Mouse (Mus musculus) left cerebral cortex, postnatal 14 days (tissue): ENCODE results near the gene Nfia. TPM values are rescaled to one million over a fixed set of nuclear protein-coding genes. Genes with fewer than 3 reads are reported as not detected.

ENCODE experiments used
- DNase-seq, 2 experiments: peaks; one replicate each; pipeline ENCODE4 v3.0.0; 2021 to 2022; ENCODE audit warnings: low spot score in 2 of 2, mixed read lengths in 1 of 2
- intact Hi-C: fragments of 180-260 bp; cut with DNase I; formaldehyde crosslinking; loops from one replicate; pipeline ENCODE4 v1.15.1; 2025
- total RNA-seq, 2 experiments: library from RNA; stranded (reverse); gene quantifications; 2 replicates each; pipeline ENCODE4 v1.2.3; 2021

Gene Nfia
- total RNA-seq, 2 experiments from 2014 or later: 67.1 to 75.4 TPM

DNA sequence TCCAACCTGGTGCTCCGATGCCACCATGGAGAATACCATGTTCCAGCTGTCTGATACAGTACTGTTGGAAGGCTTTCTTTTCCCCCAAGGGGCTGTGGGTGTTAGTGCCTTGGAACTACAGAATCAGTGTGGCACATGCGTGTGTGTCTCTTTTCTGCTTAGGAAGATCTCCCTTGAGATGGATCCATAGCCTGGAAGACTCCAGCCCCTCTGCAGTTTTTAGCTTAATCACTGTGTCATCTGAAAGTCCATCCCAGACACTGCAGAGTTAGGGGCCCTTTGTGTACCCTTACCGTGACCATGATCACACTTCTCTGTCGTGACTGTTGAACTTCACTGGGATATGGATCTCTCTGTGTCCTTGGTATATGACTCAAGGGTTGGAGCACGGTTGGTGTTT, 142.2 kb downstream of the Nfia start:
- intact Hi-C loops: loop anchor here (5.0 kb wide), 2 partner anchors 37 to 132 kb away; no protein-coding TSS in a partner anchor
- DNase-seq: no peak

DNA sequence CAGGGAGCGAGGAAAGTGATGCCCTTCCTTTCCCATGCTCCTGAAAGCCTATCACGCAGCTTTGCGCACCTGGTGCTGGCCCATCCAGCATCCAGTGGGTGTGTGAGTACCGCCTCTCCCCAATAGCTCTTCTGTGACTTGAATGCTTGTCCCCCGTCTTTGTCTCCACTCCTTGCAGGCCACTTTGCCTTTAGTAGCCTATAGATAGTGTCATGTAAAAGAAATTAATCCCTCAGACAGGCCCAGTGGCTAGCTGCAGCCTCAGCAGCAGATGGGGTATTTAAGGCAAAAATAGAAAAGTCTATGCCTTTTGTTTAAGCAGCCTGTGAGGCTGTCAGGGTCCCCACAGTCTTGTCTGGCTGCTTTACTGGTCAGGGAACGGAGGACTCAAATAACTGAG, 145.0 kb downstream of the Nfia start:
- DNase-seq: no peak
- intact Hi-C loops: no loop called here

DNA sequence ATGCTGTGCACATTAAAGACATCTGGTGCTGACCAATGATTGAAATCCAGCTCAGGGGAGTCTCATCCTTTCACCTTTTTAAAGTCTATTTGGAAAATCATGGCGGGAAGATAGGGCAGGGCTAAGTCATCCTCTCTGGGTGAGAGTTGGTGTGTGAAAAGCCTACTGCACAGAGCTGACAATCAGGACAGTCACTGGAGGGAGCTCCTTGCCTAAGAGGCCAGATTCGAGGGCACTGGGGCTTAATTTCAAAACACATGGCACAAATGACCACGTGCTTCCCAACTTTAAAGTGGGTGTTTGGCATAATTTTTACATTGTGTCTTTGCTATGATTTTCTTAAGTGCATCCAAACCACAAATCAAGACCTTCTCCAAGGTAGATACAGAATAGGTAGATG, 146.1 kb downstream of the Nfia start:
- no peak for DNase-seq
- intact Hi-C loops: no loop called here

DNA sequence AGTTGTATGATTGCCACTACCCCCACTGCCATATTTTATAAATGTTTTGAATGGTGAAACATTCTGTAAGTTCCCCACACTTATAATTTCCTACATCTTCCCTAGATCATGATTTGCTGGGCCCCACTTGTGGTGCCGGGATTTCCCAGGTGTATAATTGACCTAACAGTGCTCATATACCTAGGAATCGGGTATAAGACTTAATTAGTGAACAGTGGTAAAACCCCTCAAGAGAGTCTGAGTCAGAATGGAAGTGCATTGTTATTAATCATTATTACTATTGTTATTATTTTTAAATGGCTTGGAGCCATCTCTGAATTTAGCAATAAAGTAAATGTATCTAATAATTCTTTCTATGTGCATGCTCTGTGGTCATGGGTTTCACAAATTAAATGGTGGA, 147.2 kb downstream of the Nfia start:
- intact Hi-C loops: no loop called here
- DNase-seq: no peak

DNA sequence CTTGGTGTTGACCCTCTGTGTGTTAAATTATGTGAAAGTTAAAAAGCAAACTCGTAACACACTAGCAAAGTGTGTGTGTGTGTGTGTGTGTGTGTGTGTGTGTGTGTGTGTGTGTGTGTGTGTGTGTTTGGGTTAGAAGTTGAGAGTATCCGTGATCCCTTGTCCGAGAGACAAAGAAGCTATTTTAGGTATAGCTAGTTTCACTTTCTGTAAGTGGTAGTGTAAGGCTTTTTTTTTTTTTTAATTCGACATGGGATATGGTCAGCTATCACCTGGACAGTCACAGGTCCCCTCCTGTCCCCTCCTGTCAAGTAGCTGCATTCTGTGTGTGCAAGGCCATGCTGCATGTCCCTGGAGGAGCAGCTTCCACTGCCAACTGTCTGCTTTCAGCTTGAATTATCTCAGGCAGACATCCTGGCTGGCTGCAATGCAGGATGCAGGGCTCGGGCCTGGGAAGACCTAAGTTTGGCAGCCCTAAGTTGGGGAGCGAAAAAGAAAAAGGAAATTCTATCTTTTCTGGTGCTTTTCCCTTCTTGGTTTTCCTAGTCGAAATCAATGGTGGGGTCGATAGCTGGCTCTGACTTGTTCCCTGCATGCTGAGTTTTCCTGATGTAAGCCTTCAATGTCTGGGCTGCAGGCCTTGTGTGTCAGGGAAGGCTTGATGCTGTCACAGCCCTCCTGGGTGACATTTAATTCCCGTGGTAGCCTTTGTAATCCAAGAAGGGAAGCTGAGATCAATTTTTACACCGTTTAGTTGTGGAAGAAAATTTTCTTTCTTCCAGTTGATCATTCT, 147.9 kb downstream of the Nfia start:
- DNase-seq: no peak
- intact Hi-C loops: no loop called here

DNA sequence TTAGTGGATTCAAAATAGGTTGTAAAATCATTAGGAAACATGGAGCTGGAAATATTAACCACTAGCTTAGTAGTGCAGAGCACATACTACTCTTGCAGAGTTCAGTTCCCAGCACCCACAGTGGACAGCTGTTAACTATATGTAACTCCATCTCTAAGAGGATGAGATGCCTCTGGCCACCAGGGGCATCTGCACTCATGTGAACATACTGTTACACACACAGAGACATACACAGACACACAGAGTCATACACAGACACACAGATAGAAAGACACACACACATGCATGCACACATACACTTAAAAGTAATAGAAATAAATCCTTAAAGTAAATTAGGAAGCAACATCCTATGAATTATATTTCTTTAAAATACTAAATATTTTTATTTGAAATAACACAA, 149.1 kb downstream of the Nfia start:
- intact Hi-C loops: no loop called here
- DNase-seq: no peak

DNA sequence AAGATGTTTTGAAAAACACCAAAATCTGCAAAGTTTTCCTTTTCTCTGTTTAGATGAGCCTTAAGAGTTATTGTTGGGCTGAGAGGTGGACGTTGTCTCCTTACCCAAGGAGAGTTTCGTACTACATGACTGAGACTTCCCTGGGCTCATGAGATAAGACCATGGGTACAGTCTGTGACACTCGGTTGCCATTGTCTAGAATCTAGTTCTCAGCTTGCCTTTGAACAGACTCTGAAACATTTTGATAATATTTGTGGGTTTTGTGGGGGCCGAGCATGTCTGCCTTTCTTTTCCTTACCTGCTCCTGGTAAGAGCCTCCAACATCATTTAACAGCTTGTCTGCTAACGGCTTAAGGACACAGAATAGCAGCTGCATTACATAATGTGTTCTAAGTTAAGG, 150.7 kb downstream of the Nfia start:
- no peak for DNase-seq
- intact Hi-C loops: no loop called here

DNA sequence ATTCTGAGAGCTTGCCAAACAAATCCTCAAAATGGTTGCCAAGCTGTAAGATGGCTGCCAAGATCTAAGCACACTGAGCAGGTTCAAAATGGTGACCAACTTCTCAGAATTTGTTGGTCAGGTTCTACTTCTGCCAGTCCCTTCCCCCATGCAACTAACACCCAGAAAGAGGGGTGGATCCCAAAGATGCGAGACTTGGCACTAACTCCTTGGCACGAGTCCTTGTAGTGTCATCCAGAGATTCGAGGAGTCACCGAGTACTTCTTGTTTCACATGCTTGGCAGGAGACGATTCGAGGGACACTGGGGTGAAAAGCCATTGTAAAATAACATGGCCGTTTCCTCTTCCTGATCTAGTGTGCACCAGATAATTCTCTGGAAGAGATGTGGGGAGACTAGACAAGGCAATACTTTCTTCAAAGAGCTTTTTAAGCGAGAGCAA, 151.4 kb downstream of the Nfia start:
- peak in 1 of 2 experiments; percentile 58 for DNase-seq
- intact Hi-C loops: no loop called here

DNA sequence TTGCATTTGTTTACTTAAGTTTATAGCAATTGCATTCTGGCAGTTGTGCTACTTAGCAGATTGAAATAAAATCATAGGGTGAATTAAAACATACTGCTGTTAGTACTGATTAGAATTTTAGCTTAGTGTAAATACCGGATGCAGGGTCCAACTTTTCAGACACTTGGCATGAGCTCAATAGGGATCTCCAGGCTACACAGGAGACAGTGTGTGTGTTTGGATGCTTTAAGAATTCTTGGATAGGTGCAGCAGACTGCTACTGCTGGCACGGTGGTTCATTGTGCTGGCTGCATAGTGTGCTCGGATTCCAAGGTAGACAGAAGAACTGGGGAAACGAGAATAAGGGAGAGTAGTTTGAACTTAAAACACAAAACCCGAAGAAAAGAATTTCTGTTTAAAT, 151.9 kb downstream of the Nfia start:
- DNase-seq: no peak
- intact Hi-C loops: no loop called here

DNA sequence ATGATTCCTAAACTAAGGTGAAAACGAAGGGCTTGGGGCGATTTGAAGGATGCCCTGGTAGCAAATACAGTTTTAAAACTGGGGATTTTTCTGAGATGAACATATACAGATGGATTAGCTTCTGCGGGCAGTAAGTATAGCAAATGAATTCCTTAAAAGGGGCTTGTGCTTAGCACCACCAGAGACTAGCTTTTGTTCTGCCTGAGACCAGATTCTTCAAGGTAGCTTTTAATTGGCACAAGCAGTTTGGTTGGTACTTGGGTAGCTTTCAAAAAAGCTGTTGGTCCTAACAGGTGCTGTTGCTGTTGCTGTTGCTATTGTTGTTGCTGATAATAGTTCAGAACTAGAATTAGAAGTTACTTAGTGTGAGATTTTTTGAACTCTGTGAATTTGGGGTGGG, 152.3 kb downstream of the Nfia start:
- intact Hi-C loops: no loop called here
- no peak for DNase-seq

DNA sequence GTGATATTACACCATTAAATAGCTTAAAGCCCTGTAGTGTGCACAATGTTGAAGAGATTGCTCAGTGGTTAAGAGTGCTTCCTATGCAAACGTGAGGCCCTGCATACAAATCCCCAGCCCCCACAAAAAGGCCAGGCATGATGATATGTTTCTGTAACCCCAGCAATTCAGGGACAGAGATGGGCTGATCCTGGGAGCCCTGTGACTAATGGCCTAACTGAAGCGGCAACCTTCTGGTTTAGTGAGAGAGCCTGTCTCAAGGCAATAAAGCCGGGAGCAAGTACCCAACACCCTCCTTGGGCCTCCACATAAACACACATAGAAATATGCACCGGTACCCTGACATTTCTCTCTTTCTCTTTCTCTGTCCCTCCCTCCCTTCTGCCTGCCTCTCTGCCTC, 153.1 kb downstream of the Nfia start:
- intact Hi-C loops: no loop called here
- no peak for DNase-seq

DNA sequence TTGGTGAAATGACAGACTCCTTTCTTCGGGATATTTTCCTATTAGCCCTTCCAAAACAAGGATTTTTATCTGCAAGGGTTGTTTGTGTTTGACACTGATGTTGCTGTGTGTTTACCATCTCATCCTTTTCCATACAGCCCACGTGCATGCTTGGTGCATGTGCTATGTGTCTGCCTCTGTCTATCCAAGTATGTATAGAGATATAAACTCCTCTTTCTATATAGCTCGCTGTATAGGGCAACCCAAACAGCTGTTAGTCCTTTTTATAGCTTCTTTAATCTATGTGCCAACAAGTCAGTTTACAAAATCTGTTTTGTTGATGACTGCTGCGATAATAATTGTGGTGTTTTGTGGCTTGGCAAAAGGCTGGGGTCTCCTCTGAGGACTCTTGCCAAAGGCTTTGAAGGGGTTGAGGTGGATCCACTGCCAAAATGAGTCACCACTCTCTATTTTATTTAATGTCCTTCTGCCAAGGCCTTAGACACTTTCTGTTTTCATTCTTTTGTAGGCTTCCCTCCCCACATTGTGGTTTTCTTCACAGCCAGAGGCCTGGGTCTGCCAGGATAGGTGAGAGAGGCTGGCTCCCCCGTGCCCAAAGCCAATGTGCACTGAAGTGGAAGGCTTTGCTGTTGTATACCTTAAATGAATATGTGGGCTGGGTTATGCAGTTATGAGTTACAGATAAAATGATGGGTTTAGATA, 154.2 kb downstream of the Nfia start:
- DNase-seq: no peak
- intact Hi-C loops: no loop called here

DNA sequence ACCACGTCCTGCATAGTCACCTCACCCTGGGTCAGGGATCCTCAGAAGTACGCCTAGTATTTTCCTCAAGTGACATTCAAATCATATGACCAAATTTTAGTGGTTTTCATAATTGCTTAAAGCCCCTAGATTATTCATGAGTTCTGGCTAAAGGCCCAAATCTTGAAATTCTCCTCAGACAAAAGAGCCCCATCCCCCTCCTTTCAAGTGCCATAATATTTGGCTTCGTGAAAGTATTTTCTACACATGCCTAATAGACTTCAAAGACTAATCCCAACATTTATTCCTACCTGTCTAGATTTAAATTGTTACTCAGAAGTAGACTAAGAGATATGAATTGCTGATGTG, 154.7 kb downstream of the Nfia start:
- intact Hi-C loops: no loop called here
- no peak for DNase-seq

DNA sequence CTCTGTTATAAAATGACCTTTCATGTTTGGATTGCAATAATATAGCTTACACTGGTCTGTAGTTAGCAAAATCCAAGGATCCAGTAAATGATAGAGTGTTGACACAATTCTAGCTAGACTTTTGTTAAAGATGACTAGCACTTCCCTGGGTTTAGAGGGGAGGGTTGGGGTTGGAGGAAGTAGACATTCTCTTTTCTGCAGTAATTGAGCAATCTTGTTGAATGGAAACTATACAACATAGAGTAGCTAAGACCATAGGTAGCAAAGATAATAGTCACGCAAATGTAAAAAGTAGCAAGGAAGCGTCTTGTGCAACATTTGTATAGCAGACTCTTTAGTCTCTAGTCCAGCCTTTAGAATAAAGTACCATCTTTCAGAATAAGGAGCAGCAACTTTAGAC, 163.8 kb downstream of the Nfia start:
- DNase-seq: no peak
- intact Hi-C loops: no loop called here

DNA sequence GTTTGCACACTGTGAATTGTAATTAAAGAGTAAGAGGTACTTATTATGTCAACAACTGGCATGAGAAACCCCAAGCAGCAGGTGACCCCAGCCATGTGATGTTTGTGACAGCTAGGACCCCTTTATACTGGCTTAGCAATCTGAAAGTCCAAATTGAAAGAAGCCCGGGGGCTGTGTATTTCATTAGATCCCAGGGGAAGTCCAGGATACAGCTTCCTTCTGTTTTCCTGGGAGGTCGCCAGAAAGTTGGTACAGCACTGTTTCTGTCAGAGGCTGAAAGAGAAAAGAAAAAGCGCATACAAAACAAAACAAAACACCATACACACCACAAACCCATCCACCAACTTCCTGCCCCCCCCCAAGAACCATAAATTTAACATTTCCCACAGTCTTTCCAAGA, 164.4 kb downstream of the Nfia start:
- no peak for DNase-seq
- intact Hi-C loops: no loop called here

DNA sequence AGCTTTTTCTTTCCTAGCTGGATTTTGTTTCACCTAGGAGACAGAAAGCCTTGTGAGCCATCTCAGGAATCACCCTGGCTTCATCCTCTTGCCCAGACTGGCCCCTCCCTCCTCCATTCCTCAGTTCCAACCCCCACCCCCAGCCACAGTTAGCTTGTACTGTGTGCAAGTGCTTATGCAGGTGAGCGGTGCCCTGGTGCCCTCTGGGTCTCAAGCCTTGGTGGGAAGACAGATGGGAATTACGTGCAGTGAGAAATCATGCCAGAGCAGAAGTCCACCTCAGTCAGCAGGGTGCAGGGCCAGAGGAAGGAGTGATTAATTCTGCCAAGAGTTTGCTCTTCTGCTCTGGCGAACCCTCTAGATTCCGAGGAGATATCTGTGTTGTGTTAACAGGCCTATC, 167.0 kb downstream of the Nfia start:
- DNase-seq: no peak
- intact Hi-C loops: no loop called here

DNA sequence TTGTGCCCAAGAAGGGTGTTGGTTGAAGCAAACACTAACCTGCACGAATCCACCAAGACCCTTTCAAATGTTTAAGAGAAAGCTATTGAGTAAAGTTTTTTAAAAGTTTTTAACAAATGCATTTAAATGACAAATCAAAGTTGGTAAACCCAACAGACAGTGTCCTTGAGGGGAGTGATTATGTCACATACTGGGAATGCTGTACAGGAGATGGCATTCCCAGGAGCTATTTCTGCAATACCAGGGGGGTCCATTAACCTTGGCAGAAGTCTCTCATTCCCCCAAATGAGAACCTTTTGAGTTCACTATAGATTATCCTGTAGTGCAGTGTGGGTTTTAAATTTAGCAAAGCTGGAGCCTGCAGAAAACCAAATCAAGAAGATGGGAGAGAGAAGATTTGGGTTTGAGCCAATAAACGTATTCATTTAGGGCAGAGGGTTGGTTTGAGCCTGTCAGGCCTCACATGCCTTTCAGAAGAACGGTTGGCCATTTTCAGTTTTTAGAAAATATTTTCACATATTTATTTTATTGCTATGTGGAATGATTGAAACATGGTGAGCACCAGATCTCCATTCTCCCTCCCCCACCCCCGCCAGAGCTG, 167.5 kb downstream of the Nfia start:
- intact Hi-C loops: no loop called here
- no peak for DNase-seq

DNA sequence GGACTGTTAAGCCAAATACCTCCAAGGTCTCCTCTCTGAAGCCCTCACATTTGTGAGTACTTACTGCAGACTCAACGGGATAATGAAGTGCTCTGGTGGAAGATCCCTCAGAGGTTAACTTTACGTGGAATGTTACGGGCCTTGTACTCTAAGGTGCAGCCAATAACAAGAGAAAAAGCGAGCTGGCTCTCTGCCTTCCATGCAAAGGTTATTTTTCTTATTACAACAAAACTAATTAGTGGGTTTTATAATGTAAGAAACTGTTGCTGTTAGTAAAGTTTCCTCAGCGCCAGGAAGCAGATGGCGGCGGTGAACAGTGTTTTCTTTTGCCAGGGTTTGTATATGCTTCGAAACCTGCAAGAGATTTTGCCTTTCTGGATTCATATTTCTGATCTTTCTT, 169.1 kb downstream of the Nfia start:
- intact Hi-C loops: no loop called here
- no peak for DNase-seq

DNA sequence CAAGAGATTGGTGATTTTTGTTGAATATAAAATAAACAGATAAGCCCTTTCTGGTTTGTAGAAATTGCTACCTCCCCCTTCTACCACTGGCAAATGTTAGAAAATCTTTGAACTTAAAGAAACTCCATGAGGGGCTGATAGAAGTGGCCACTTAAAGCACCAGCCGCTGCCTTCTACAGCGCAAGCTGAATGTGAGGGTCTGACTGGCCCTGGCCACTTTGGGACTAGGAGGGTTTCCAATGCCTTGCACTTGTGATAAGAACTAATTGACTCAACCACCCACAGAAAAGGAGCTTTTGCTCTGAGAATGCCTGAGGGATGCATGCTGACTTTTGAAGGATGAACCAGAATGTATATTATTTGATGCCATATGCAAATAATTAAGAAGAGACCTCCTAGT, 171.8 kb downstream of the Nfia start:
- intact Hi-C loops: no loop called here
- DNase-seq: no peak

DNA sequence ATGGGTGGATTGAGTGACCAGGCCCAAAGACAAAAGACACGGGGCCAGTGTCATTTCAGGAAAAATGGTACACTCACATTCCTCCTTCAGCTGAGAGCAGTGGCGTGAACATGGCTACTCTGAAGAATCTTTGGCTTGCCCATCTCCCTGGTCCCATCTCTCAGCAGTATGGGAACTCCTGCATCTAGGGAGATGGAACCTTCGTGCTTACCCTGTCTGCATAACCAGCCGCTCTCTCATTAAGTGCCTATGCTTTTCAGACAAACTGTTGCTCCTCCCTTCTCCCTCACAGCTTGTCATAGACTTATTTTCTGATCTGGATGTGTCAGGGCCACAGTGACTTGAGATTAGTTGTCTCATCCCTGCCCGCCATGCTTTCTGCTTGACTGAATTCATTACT, 174.9 kb downstream of the Nfia start:
- no peak for DNase-seq
- intact Hi-C loops: no loop called here

DNA sequence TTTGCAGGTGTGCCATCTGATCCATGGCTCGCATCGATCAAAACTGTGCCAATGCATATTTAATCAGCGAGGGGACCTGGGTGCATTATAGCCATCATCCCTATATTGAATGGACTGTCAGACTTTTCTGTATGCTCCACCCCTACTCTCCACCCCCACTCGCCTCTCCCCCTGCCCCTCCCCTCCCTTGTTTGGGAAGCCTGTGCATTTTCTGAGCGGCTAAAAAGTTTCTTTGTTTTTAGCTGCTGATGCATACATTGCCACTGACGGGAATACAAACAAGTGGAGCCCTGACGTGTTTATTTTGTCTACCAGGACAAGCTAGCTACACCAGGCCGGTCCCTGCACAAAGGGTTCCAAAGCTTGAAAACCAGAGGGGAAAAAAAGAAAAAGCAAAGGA, 175.7 kb downstream of the Nfia start:
- intact Hi-C loops: no loop called here
- no peak for DNase-seq
